Mouse (Mus musculus) kidney, embryonic 15.5 days (tissue): ENCODE results near the gene Wdr19. TPM values are rescaled to one million over a fixed set of nuclear protein-coding genes. Genes with fewer than 3 reads are reported as not detected.

ENCODE experiments used
- ATAC-seq: fragments of 200-750 bp; cut with Nextera tagmentation; replicated peaks from 2 replicates; pipeline ENCODE4 v1.8.0; 2017; ENCODE audit warnings: moderate TSS enrichment; ENCODE audit not compliant: low FRiP score
- H3K27ac ChIP-seq: fragments of 300-500 bp; sonication (generic); 2 replicates; pipeline ENCODE4 v1.5.1; 2015; ENCODE audit warnings: mild to moderate bottlenecking, inconsistent platforms
- H3K27me3 ChIP-seq: fragments of 300-500 bp; sonication (generic); 2 replicates; pipeline ENCODE4 v1.6.1; 2015; ENCODE audit warnings: inconsistent platforms
- H3K36me3 ChIP-seq: fragments of 300-500 bp; sonication (generic); 2 replicates; pipeline ENCODE4 v1.6.1; 2015; ENCODE audit warnings: inconsistent platforms
- H3K4me1 ChIP-seq: fragments of 300-500 bp; sonication (generic); 2 replicates; pipeline ENCODE4 v1.6.1; 2015; ENCODE audit warnings: inconsistent platforms
- H3K4me2 ChIP-seq: fragments of 300-500 bp; sonication (generic); 2 replicates; pipeline ENCODE4 v1.6.1; 2015; ENCODE audit warnings: moderate library complexity, mild to moderate bottlenecking, inconsistent platforms
- H3K4me3 ChIP-seq: fragments of 300-500 bp; sonication (generic); replicated peaks from 2 replicates; pipeline ENCODE4 v1.5.1; 2015; ENCODE audit warnings: mild to moderate bottlenecking, inconsistent platforms
- H3K9ac ChIP-seq: fragments of 300-500 bp; sonication (generic); 2 replicates; pipeline ENCODE4 v1.6.1; 2015; ENCODE audit warnings: mild to moderate bottlenecking, inconsistent platforms
- H3K9me3 ChIP-seq: fragments of 300-500 bp; sonication (generic); replicated peaks from 2 replicates; pipeline ENCODE4 v1.6.1; 2016; ENCODE audit warnings: inconsistent platforms
- WGBS: fragments of 180-500 bp; shearing (Covaris S2); methylation state at CpG from one replicate; pipeline ENCODE4 v1.1.7; 2015; ENCODE audit warnings: mixed read lengths; 5-methylcytosine and 5-hydroxymethylcytosine counted together
- polyA plus RNA-seq: library from polyadenylated mRNA; unstranded; fragments of >200 nt; fragmentation: Nextera tagmentation; extraction: Ambion mirVana; gene quantifications from 2 replicates; pipeline ENCODE4 v1.2.1, GENCODE M21; 2015

The Wdr19 gene
- polyA plus RNA-seq, 1 experiment from 2014 or later, result 9.9 TPM

GRCm38 (mm10) chr5:65217305-65218269, 18.1 kb downstream of the Wdr19 start:
- 88% methylated on average over 11 of the region's 11 CpGs for WGBS
- H3K4me1 ChIP-seq, result no peaks in the 10 kb centered on the region
- H3K9me3 ChIP-seq, result no peaks in the 10 kb centered on the region
- no peak overlapping the region for H3K27ac ChIP-seq
- no peak overlapping the region for H3K4me3 ChIP-seq
- H3K9ac ChIP-seq, result no peak overlapping the region
- H3K4me2 ChIP-seq, result no peak overlapping the region
- no peaks in the 10 kb centered on the region for H3K27me3 ChIP-seq
- ATAC-seq, result no peak
- H3K36me3 ChIP-seq, result peaks cover 15% of the 10 kb centered on the region

GRCm38 (mm10) chr5:65221037-65221436, 21.5 kb downstream of the Wdr19 start:
- ATAC-seq, result no peak
- H3K4me3 ChIP-seq, result no peak overlapping the region
- H3K4me2 ChIP-seq, result no peak overlapping the region
- no peaks in the 10 kb centered on the region for H3K4me1 ChIP-seq
- no peak overlapping the region for H3K27ac ChIP-seq
- 86% methylated on average over 7 of the region's 7 CpGs for WGBS
- H3K27me3 ChIP-seq, result no peaks in the 10 kb centered on the region
- no peaks in the 10 kb centered on the region for H3K9me3 ChIP-seq
- peaks cover 33% of the 10 kb centered on the region for H3K36me3 ChIP-seq
- no peak overlapping the region for H3K9ac ChIP-seq

- H3K4me3 ChIP-seq, result no peak overlapping the region
- no peak overlapping the region for H3K4me2 ChIP-seq
- no peak overlapping the region for H3K9ac ChIP-seq
- no peaks in the 10 kb centered on the region for H3K9me3 ChIP-seq
- WGBS, result 88% methylated on average over 5 of the region's 5 CpGs
- H3K27me3 ChIP-seq, result no peaks in the 10 kb centered on the region
- peaks cover 51% of the 10 kb centered on the region for H3K36me3 ChIP-seq
- no peak for ATAC-seq
- no peaks in the 10 kb centered on the region for H3K4me1 ChIP-seq
- H3K27ac ChIP-seq, result no peak overlapping the region
Measured at GRCm38 (mm10) chr5:65224056-65224455, 24.6 kb downstream of the Wdr19 start.

GRCm38 (mm10) chr5:65231289-65232003, 31.9 kb downstream of the Wdr19 start:
- H3K9me3 ChIP-seq, result no peaks in the 10 kb centered on the region
- no peak overlapping the region for H3K4me2 ChIP-seq
- no peaks in the 10 kb centered on the region for H3K27me3 ChIP-seq
- H3K4me3 ChIP-seq, result no peak overlapping the region
- no peak overlapping the region for H3K9ac ChIP-seq
- no peak for ATAC-seq
- 73% methylated on average over 12 of the region's 12 CpGs for WGBS
- H3K36me3 ChIP-seq, result peaks cover 32% of the 10 kb centered on the region
- H3K4me1 ChIP-seq, result no peaks in the 10 kb centered on the region
- no peak overlapping the region for H3K27ac ChIP-seq

- no peak overlapping the region for H3K27ac ChIP-seq
- 45% methylated on average over 5 of the region's 5 CpGs for WGBS
- H3K9me3 ChIP-seq, result no peaks in the 10 kb centered on the region
- H3K9ac ChIP-seq, result no peak overlapping the region
- no peaks in the 10 kb centered on the region for H3K4me1 ChIP-seq
- H3K4me3 ChIP-seq, result no peak overlapping the region
- H3K27me3 ChIP-seq, result no peaks in the 10 kb centered on the region
- no peak overlapping the region for H3K4me2 ChIP-seq
- H3K36me3 ChIP-seq, result peaks cover 38% of the 10 kb centered on the region
- ATAC-seq, result no peak
Measured at GRCm38 (mm10) chr5:65242740-65243139, 43.2 kb downstream of the Wdr19 start.

- Histone ChIP-seq H3K27me3 (no peaks in the 10 kb centered on the region), H3K9ac (no peak overlapping the region), H3K4me3 (no peak overlapping the region), H3K4me1 (no peaks in the 10 kb centered on the region), H3K27ac (no peak overlapping the region), H3K36me3 (peaks cover 41% of the 10 kb centered on the region), H3K9me3 (no peaks in the 10 kb centered on the region), H3K4me2 (no peak overlapping the region)
- ATAC-seq, result no peak
- 88% methylated on average over 3 of the region's 3 CpGs for WGBS
Measured at GRCm38 (mm10) chr5:65247296-65247695, 47.8 kb downstream of the Wdr19 start.

GRCm38 (mm10) chr5:65250185-65250855, 50.8 kb downstream of the Wdr19 start:
- peaks cover 33% of the 10 kb centered on the region for H3K36me3 ChIP-seq
- H3K9me3 ChIP-seq, result no peaks in the 10 kb centered on the region
- no peak overlapping the region for H3K9ac ChIP-seq
- ATAC-seq, result no peak
- H3K4me2 ChIP-seq, result no peak overlapping the region
- H3K4me1 ChIP-seq, result no peaks in the 10 kb centered on the region
- H3K27ac ChIP-seq, result no peak overlapping the region
- 74% methylated on average over 7 of the region's 7 CpGs for WGBS
- no peaks in the 10 kb centered on the region for H3K27me3 ChIP-seq
- no peak overlapping the region for H3K4me3 ChIP-seq

GRCm38 (mm10) chr5:65257910-65258505, 58.5 kb downstream of the Wdr19 start:
- 90% methylated on average over 14 of the region's 14 CpGs for WGBS
- H3K9ac ChIP-seq, result no peak overlapping the region
- no peak overlapping the region for H3K4me3 ChIP-seq
- H3K27ac ChIP-seq, result no peak overlapping the region
- H3K27me3 ChIP-seq, result no peaks in the 10 kb centered on the region
- no peak for ATAC-seq
- peaks cover 83% of the 10 kb centered on the region for H3K36me3 ChIP-seq
- H3K4me2 ChIP-seq, result no peak overlapping the region
- H3K4me1 ChIP-seq, result no peaks in the 10 kb centered on the region
- H3K9me3 ChIP-seq, result no peaks in the 10 kb centered on the region

- Histone ChIP-seq H3K4me3 (no peak overlapping the region), H3K36me3 (peaks cover 92% of the 10 kb centered on the region), H3K27me3 (no peaks in the 10 kb centered on the region), H3K4me2 (no peak overlapping the region), H3K9ac (no peak overlapping the region), H3K27ac (no peak overlapping the region), H3K9me3 (no peaks in the 10 kb centered on the region), H3K4me1 (no peaks in the 10 kb centered on the region)
- WGBS, result 87% methylated on average over 3 of the region's 3 CpGs
- no peak for ATAC-seq
Measured at GRCm38 (mm10) chr5:65273966-65274365, 74.5 kb downstream of the Wdr19 start.

- Histone ChIP-seq H3K4me1 (no peaks in the 10 kb centered on the region), H3K27ac (no peak overlapping the region), H3K4me2 (no peak overlapping the region), H3K4me3 (no peak overlapping the region), H3K36me3 (peaks cover 76% of the 10 kb centered on the region), H3K27me3 (no peaks in the 10 kb centered on the region), H3K9ac (no peak overlapping the region), H3K9me3 (no peaks in the 10 kb centered on the region)
- no peak for ATAC-seq
- 91% methylated on average over 6 of the region's 6 CpGs for WGBS
Measured at GRCm38 (mm10) chr5:65279133-65279651, 79.7 kb downstream of the Wdr19 start.

GRCm38 (mm10) chr5:65281216-65281615, 81.7 kb downstream of the Wdr19 start:
- H3K9me3 ChIP-seq, result no peaks in the 10 kb centered on the region
- no peak overlapping the region for H3K27ac ChIP-seq
- H3K4me1 ChIP-seq, result no peaks in the 10 kb centered on the region
- H3K36me3 ChIP-seq, result peaks cover 78% of the 10 kb centered on the region
- H3K4me2 ChIP-seq, result no peak overlapping the region
- no peak overlapping the region for H3K4me3 ChIP-seq
- ATAC-seq, result no peak
- no peaks in the 10 kb centered on the region for H3K27me3 ChIP-seq
- no peak overlapping the region for H3K9ac ChIP-seq
- WGBS, result 98% methylated on average over 3 of the region's 3 CpGs
